Mouse (Mus musculus) forebrain, embryonic 16.5 days (tissue): ENCODE measurements around the gene C1qtnf5. TPM values are rescaled to one million over a fixed set of nuclear protein-coding genes. Genes with fewer than 3 reads are reported as not detected.
A peak's percentile ranks its signal among the peaks of the same experiment; 100 is the strongest.

ENCODE experiments used
- ATAC-seq: fragments of 200-750 bp; cut with Nextera tagmentation; 2 replicates; pipeline ENCODE4 v1.8.0; 2017; ENCODE audit warnings: mild to moderate bottlenecking, moderate library complexity
- H3K27ac ChIP-seq: fragments of 300-500 bp; sonication (generic); 2 replicates; pipeline ENCODE4 v1.5.1; 2014; ENCODE audit warnings: low read length, control low read depth
- H3K27me3 ChIP-seq: fragments of 300-500 bp; sonication (generic); replicated peaks from 2 replicates; pipeline ENCODE4 v1.6.1; 2014; ENCODE audit warnings: low read length; ENCODE audit not compliant: control insufficient read depth, insufficient read depth
- H3K36me3 ChIP-seq: fragments of 300-500 bp; sonication (generic); 2 replicates; pipeline ENCODE4 v1.6.1; 2014; ENCODE audit not compliant: control insufficient read depth, insufficient read depth
- H3K4me1 ChIP-seq: fragments of 300-500 bp; sonication (generic); replicated peaks from 2 replicates; pipeline ENCODE4 v1.6.1; 2014; ENCODE audit warnings: low read length; ENCODE audit not compliant: control insufficient read depth, insufficient read depth
- H3K4me2 ChIP-seq: fragments of 300-500 bp; sonication (generic); 2 replicates; pipeline ENCODE4 v1.6.1; 2014; ENCODE audit warnings: mild to moderate bottlenecking, low read length, control low read depth
- H3K4me3 ChIP-seq: fragments of 300-500 bp; sonication (generic); replicated peaks from 2 replicates; pipeline ENCODE4 v1.5.1; 2014; ENCODE audit warnings: mild to moderate bottlenecking, low read length, control low read depth
- H3K9ac ChIP-seq: fragments of 300-500 bp; sonication (generic); replicated peaks from 2 replicates; pipeline ENCODE4 v1.6.1; 2014; ENCODE audit warnings: low read depth, low read length, control low read depth
- H3K9me3 ChIP-seq: fragments of 300-500 bp; sonication (generic); 2 replicates; pipeline ENCODE4 v1.6.1; 2016; ENCODE audit warnings: low read length; ENCODE audit not compliant: control insufficient read depth
- WGBS: fragments of 180-500 bp; shearing (Covaris S2); extraction: QIAGEN DNeasy Blood & Tissue Kit; methylation state at CpG from one replicate; pipeline ENCODE4 v1.1.7; 2014; 5-methylcytosine and 5-hydroxymethylcytosine counted together
- polyA plus RNA-seq: library from polyadenylated mRNA; unstranded; fragments of >200 nt; fragmentation: Nextera tagmentation; extraction: Ambion mirVana; gene quantifications from 2 replicates; pipeline ENCODE4 v1.2.1, GENCODE M21; 2015

The C1qtnf5 gene
- polyA plus RNA-seq, 1 experiment from 2014 or later = 2.7 TPM

DNA sequence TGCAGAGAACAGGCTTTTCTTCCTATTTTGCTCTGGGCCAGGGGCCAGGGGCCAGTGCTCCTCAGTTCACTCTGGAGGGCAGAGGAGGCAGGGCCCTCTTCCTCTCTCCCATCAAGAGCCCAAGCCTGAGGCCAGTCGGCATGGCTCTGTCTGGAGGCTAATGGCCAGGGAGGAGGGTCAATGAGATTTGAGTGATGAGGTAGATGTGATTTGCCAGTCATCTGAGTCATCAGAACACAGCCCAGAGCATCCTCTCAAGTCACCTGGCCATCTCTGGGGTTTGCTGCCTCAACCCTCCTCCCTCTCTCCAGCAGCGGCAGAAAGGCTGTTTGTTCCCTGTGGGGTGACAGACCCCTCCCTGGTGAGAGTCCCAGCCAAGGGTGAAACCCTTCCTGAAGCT lies 26.2 kb downstream of the C1qtnf5 start:
- no peak for ATAC-seq
- H3K4me3 ChIP-seq = no peak overlapping the region
- H3K4me1 ChIP-seq = peaks cover 35% of the 10 kb centered on the region
- peaks cover 7% of the 10 kb centered on the region for H3K27me3 ChIP-seq
- no peak overlapping the region for H3K4me2 ChIP-seq
- 0 out of 2 replicates have a peak overlapping the region, but pooled peaks have one; percentile 9 for H3K9ac ChIP-seq
- H3K9me3 ChIP-seq = no peaks in the 10 kb centered on the region
- no peaks in the 10 kb centered on the region for H3K36me3 ChIP-seq
- WGBS = 17% methylated on average over 2 of the region's 2 CpGs
- no peak overlapping the region for H3K27ac ChIP-seq

DNA sequence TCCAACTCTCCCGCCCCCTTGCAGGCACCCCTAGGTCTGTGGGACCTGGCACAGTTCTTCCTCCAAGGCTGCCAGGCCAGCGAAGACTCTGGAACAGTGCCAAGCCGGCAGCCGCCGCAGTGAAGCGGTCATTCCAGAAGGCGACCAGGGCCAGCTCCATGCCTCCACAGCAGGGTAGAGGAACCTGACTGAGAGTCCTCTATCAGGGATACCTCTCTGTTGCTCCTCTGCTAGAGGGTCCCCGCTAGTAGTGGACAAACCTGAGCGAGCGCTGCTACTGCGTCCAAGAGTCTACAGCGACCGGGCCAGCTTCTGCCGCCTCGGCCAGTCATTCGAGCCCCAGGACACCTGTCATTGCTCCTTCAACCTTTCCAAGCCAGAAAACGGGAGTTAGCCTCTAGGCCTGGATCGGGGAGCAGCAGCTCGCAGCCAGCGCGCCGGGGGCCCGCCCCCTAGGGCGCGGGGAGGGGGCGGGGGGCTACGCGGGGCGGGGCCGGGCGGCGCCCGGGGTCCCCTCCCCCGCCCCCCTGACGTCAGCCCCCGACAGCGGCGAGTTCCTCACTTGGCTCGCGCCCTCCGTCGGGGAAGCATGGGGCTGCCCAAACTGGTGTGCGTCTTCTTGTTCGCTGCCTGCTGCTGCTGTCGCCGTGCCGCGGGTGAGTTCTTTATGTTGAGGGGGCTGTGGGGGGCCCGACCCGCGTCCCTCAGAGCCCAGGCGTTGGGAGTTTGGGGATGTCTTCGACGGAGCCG lies 27.2 kb downstream of the C1qtnf5 start, which contains the start of gene Mcam:
TSS of gene Mcam (plus strand) at position 369 of the 750 bp plus-strand sequence.
- ATAC-seq = peak; percentile 54
- no peak within 1 kb of the TSS for H3K27ac ChIP-seq
- peak within 1 kb of the TSS; percentile 33 for H3K9ac ChIP-seq
- peak within 1 kb of the TSS; percentile 39 for H3K4me3 ChIP-seq
- no peaks in the 10 kb centered on the region for H3K9me3 ChIP-seq
- WGBS = 1% methylated on average over 50 of the region's 55 CpGs
- peak within 1 kb of the TSS; percentile 75 for H3K4me2 ChIP-seq
- peaks cover 35% of the 10 kb centered on the region for H3K4me1 ChIP-seq
- peaks cover 5% of the 10 kb centered on the region; the same call in 1 of the 2 replicates for H3K27me3 ChIP-seq
- no peaks in the 10 kb centered on the region for H3K36me3 ChIP-seq

DNA sequence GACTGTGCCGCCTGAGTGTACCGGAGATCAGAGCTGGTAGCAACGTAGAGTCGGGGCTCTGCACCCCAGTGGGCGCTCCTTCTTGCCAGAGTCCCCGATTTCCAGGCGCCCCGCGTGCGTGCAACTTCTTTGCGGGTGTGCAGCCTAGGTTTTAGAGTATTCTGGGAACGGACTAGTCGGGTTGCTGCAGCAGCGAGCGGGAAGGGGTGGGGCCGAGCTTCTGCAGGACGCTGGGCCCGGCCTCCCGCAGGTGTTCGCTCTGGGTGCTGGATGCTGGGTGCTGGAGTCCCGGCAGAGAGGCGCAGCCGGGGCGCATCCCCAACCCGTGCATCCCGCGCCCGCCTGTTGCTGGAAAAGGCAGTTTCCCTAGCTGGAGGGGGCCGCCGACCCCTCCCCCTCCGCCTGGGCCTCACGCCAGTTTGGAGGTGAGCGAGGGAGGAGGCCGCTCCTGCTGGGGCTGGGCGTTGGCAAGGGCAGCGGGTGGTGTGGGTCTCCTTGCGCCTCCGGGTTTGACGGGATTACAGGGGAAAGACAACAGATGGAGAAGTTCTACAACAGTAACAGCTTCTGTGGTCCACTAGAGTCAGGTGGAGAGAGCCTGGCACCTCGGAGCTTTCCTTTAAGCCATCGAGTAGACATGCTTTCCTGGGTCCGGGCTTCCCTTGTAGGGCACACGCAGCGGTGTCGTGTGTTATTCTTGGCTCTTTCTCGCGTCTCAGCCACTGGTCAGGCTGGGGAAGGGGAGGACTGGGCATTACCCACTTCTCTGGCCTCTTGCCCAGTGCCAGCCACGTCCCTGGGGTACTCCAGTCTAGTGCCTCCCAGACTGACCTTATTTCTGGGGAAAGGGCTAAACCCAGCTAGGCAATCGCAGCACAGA lies 28.0 kb downstream of the C1qtnf5 start:
- Histone ChIP-seq H3K4me3 (peak overlapping the region; percentile 39), H3K4me1 (peaks cover 29% of the 10 kb centered on the region), H3K36me3 (no peaks in the 10 kb centered on the region; the same call in 1 of the 2 replicates), H3K27me3 (0 out of 2 replicates have a peak, but pooled peaks cover 5% of the 10 kb centered on the region), H3K9ac (peak overlapping the region; percentile 33), H3K27ac (no peak overlapping the region), H3K9me3 (no peaks in the 10 kb centered on the region), H3K4me2 (peak overlapping the region; percentile 75)
- peak; percentile 49 for ATAC-seq
- under 1% methylated on average over 49 of the region's 49 CpGs for WGBS

DNA sequence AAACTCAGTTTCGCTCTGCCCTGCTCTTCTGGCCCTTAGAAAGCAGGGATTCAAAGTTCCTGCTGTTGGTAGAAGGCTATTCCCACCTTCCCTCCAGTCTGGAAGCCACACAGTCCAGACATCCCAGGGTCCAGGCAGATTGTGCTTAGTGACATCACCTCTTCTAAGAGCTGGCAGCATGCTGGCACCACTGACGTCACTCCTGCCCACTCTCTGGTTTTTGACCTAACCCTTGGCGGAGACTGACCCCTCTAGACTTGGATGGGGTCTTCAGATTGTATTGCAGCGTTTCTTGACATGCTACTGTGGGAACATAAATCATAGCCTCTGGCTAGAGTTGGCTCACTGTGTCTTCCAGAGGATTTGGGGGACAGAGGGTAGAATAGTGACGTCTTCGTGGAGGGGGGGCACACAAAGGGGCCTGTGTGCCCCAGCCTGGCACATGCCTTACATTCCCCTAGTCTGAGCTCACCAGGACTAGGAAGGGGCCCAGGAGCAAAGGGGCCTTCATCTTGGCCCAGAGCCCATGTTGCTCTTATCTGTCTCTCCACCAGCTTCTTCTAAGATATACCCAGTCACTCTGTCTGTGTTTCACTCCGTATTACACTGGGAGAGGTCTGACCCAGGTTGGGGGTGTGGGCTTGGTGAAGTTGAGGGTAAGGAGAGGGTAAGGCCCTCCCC lies 28.8 kb downstream of the C1qtnf5 start:
- Histone ChIP-seq H3K4me3 (peak overlapping the region; percentile 39), H3K27me3 (0 out of 2 replicates have a peak, but pooled peaks cover 5% of the 10 kb centered on the region), H3K36me3 (no peaks in the 10 kb centered on the region; the same call in 1 of the 2 replicates), H3K4me2 (peak overlapping the region; percentile 75), H3K9me3 (no peaks in the 10 kb centered on the region), H3K9ac (no peak overlapping the region; the same call in 1 of the 2 replicates), H3K4me1 (peaks cover 23% of the 10 kb centered on the region), H3K27ac (no peak overlapping the region)
- ATAC-seq = peak; percentile 14; the same call in 1 of the 2 replicates
- 46% methylated on average over 7 of the region's 7 CpGs for WGBS

DNA sequence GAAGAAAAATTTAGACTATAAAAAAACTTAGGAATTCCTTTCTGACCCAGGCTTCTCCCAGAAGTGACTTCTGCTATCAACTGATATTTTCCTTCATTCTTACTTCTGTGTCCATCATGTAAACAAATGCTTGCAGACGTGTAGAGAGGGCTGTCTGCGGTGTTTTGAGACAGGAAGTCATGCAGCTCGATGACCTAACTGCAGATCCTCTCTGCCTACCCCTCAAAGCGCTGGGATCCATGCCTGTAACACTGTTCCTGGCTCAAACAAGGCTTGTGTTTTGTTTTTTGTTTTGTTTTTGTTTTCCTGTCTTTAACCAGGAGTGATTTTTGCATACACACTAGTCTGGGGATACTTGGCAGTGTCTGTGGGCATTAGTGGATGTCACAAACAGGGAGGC lies 30.8 kb downstream of the C1qtnf5 start:
- no peak overlapping the region for H3K9ac ChIP-seq
- H3K36me3 ChIP-seq = no peaks in the 10 kb centered on the region; the same call in 1 of the 2 replicates
- no peak for ATAC-seq
- H3K9me3 ChIP-seq = no peaks in the 10 kb centered on the region
- 77% methylated on average over 4 of the region's 4 CpGs for WGBS
- H3K4me2 ChIP-seq = no peak overlapping the region
- H3K4me3 ChIP-seq = no peak overlapping the region
- no peak overlapping the region for H3K27ac ChIP-seq
- 0 out of 2 replicates have a peak, but pooled peaks cover 5% of the 10 kb centered on the region for H3K27me3 ChIP-seq
- peaks cover 23% of the 10 kb centered on the region for H3K4me1 ChIP-seq

DNA sequence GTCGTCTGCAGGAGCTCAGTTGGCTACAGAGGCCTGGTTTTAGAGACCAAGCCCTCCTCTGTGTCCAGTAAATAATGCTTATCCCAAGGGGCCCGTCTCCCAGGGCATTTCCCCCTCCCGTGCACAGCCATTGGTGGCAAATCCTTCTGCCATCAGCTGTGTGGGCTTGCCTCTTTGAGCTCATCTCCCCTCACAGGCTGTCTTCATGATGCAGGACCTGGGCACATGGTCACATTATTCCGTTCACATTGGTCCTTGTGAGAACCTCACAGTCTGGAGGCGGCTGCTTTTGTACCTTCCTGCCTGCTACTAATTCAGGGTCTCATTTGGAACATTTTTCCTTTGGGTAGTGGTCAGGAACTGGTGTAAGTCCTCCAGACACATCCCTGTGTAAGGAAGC lies 34.9 kb downstream of the C1qtnf5 start:
- H3K27me3 ChIP-seq = no peaks in the 10 kb centered on the region
- no peak for ATAC-seq
- H3K9ac ChIP-seq = no peak overlapping the region
- WGBS = 65% methylated on average over 5 of the region's 5 CpGs
- no peaks in the 10 kb centered on the region for H3K9me3 ChIP-seq
- no peak overlapping the region for H3K4me3 ChIP-seq
- no peak overlapping the region for H3K27ac ChIP-seq
- H3K4me1 ChIP-seq = no peaks in the 10 kb centered on the region
- no peak overlapping the region for H3K4me2 ChIP-seq
- H3K36me3 ChIP-seq = no peaks in the 10 kb centered on the region; the same call in none of the 2 replicates

DNA sequence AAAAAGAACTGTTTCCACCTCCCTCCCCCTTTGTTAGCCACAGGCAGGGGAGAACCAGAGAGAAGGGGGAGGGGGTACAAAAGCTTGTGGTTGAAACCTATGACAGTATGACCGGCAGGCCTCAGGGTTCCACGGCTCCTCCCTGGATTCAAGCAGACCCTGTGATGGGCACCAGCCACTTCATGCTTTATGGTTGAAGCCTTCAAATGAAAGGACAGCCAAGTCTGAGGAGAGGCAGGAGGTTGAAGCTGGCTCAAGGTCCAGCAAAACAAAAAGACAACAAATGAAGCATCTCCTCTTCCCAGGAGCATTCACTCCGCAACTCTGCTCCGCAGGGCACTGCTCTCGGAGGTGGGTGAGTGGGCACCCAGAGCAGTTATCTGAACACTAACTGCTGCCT lies 36.4 kb downstream of the C1qtnf5 start:
- Histone ChIP-seq H3K9me3 (no peaks in the 10 kb centered on the region), H3K27me3 (no peaks in the 10 kb centered on the region), H3K27ac (no peak overlapping the region), H3K4me2 (no peak overlapping the region), H3K9ac (no peak overlapping the region), H3K4me1 (no peaks in the 10 kb centered on the region), H3K4me3 (no peak overlapping the region), H3K36me3 (no peaks in the 10 kb centered on the region; the same call in none of the 2 replicates)
- no peak for ATAC-seq
- 62% methylated on average over 5 of the region's 5 CpGs for WGBS

DNA sequence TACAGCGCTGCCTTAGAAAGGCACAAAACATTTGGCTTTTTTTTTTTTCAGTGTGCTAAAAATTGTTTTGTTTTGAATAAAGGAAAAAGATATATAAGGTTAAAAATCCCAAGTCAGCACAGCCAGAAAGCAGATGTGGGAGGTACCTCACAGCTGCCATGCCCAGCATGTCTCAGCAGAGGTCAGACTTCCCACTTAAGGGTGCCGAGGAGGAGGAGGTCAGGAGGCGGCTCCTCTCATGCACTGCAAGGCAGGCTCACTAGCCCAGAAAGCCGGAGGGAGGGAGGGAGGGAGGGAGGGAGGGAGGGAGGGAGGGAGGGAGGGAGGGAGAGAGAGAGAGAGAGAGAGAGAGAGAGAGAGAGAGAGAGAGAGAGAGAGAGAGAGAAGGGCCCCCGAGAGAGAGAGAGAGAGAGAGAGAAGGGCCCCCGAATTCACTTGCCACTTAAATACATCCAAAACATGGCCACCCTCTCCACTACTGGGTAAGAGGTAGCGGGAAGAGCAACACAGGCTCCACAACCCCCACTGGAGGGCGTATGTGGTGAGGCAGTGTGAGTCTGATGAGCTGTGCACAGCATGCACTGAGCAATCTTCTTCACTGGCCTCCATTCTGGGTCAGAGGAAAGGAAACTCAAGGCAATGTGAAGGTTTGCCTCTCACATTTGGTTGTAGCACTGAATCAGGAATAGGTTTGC lies 37.1 kb downstream of the C1qtnf5 start:
- Histone ChIP-seq H3K9ac (no peak overlapping the region), H3K9me3 (no peaks in the 10 kb centered on the region), H3K4me3 (no peak overlapping the region), H3K36me3 (no peaks in the 10 kb centered on the region; the same call in none of the 2 replicates), H3K27ac (no peak overlapping the region), H3K4me2 (no peak overlapping the region), H3K4me1 (no peaks in the 10 kb centered on the region), H3K27me3 (no peaks in the 10 kb centered on the region)
- ATAC-seq = no peak
- 29% methylated on average over 7 of the region's 8 CpGs for WGBS
